16 mouse cellular contexts compared by ENCODE assay signal in genomic region chr7:25614086-25614485, GRCm38 (mm10). TPM values are rescaled to one million over a fixed set of nuclear protein-coding genes. Genes with fewer than 3 reads are reported as not detected.
"Had no signal": no experiment of that assay in that cellular context is flagged by ENCODE, and none has a peak within 500 bp of the region (broad histone marks: within the 10 kb centered on the region; RNA-seq: fewer than 3 reads in every experiment).

No protein-coding gene starts in this region.

- H3K9ac ChIP-seq: limb, embryonic 12.5 days; liver, embryonic 13.5 days; liver, postnatal 0 days; lung, embryonic 15.5 days; midbrain, embryonic 15.5 days; neural tube, embryonic 12.5 days had no signal

- H3K4me2 ChIP-seq: limb, embryonic 12.5 days; liver, embryonic 13.5 days; lung, embryonic 15.5 days; midbrain, embryonic 11.5 days; midbrain, embryonic 15.5 days; neural tube, embryonic 12.5 days had no signal

- DNase-seq: liver; liver, embryonic 13.5 days; liver, postnatal 0 days; lung, postnatal 14 days; spleen, adult 18-20 months; thymus, postnatal 36 days had no signal

- H3K9me3 ChIP-seq: limb, embryonic 12.5 days; liver, embryonic 13.5 days; lung, embryonic 15.5 days; megakaryocyte, embryonic 14.5 days; midbrain, embryonic 15.5 days; neural tube, embryonic 12.5 days had no signal

- H3K27me3 ChIP-seq: limb, embryonic 12.5 days; liver, embryonic 13.5 days; lung, embryonic 15.5 days; megakaryocyte, embryonic 14.5 days; midbrain, embryonic 15.5 days; neural tube, embryonic 12.5 days had no signal

- H3K4me1 ChIP-seq: limb, embryonic 12.5 days; midbrain, embryonic 15.5 days had no signal

- H3K27ac ChIP-seq: layer of hippocampus, adult 2 months; limb, embryonic 12.5 days; liver, embryonic 13.5 days; lung, embryonic 15.5 days; macrophage; midbrain, embryonic 15.5 days; neural tube, embryonic 12.5 days had no signal

- H3K36me3 ChIP-seq: limb, embryonic 12.5 days; liver, embryonic 13.5 days; lung, embryonic 15.5 days; midbrain, embryonic 15.5 days; neural tube, embryonic 12.5 days had no signal

- H3K4me3 ChIP-seq: layer of hippocampus, adult 2 months; limb, embryonic 12.5 days; liver, embryonic 13.5 days; lung, embryonic 15.5 days; megakaryocyte, embryonic 14.5 days; midbrain, embryonic 15.5 days; neural tube, embryonic 12.5 days had no signal

- ATAC-seq: liver, postnatal 0 days; midbrain, embryonic 15.5 days had no signal

RNA-seq across cellular contexts. Expression of gene Erich4, which starts 1.6 kb away (rescaled TPM):
- polyA plus RNA-seq: limb, embryonic 12.5 days; lung, embryonic 15.5 days; macrophage; midbrain, embryonic 11.5 days; midbrain, embryonic 15.5 days; neural tube, embryonic 12.5 days; stomach, embryonic 14.5 days; thymus, postnatal 0 days had no signal
